Mouse (Mus musculus) midbrain, embryonic 15.5 days (tissue): ENCODE measurements around the gene Bcr. TPM values are rescaled to one million over a fixed set of nuclear protein-coding genes. Genes with fewer than 3 reads are reported as not detected.

Source experiments
- polyA plus RNA-seq: library from polyadenylated mRNA; unstranded; fragments of >200 nt; fragmentation: Nextera tagmentation; extraction: Ambion mirVana; gene quantifications from 2 replicates; pipeline ENCODE4 v1.2.1, GENCODE M21; 2015

Gene Bcr
- polyA plus RNA-seq, 1 experiment from 2014 or later: 19.2 TPM

Other genes with a start within 250 kb of the Bcr start
- gene Gnaz, start 93.4 kb upstream of the Bcr start, polyA plus RNA-seq: 86.2 and 96.0 TPM in 2 replicates
- gene Rsph14, start 28.0 kb upstream of the Bcr start, polyA plus RNA-seq: 0.54 and 1.5 TPM in 2 replicates
- gene Rab36, start 23.5 kb upstream of the Bcr start, polyA plus RNA-seq: 22.2 and 23.2 TPM in 2 replicates
- 34.6 and 37.2 TPM in 2 replicates for gene Specc1l, start 151.5 kb downstream of the Bcr start, polyA plus RNA-seq